Mouse (Mus musculus): ENCODE data around the gene Erlin1. TPM values are rescaled to one million over a fixed set of nuclear protein-coding genes. Genes with fewer than 3 reads are reported as not detected.

Erlin1 gene
- polyA plus RNA-seq, 1 experiment, result 14.8 TPM

DNA sequence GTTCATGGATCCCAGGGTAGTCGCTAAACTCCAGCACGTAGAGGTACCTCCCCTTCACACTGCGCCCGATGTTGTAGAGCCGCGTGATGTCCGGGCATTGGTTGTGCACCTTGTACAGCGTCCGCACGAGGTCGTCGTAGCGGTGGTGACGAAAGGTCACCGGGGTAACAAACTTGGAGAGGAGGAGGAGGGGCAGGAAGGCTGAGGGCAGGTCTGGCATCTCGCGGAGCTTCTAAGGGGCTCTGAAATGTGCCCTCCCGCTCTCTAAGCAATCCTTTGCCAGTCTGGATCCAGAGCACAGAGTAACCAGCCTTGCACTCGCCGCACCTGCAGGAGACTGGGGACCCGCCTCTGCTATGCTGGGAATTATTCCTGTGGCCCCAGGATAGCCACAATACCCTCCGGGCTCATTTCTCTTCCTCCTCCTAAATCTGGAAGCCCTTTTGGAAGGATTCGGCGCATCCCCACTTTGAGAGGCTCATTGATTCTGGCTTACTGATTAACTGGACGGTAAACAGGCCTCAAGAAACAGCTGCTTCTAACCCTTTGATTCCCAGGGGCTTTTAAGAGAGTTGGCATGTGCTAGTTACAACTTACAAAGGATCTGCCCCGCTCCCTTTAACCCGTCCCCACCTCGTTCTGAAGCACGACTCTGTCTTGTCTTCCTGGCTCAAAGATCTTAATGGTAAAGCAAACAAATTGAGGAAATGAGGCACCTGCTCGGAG lies 83.4 kb downstream of the Erlin1 start, which contains the start of gene Cpn1:
Gene Cpn1 (minus strand): TSS at position 488 of the 726 bp plus-strand sequence.
- Histone ChIP-seq H3ac (ENCODE audit: control insufficient read depth, insufficient read length, low read depth) (no peak within 1 kb of the TSS), H3K27me3 (ENCODE audit: control insufficient read depth, insufficient read depth, insufficient read length) (peaks cover 26% of the 10 kb centered on the region), H3K79me3 (ENCODE audit: low read depth) (no peaks in the 10 kb centered on the region), H3K4me3 (ENCODE audit: insufficient read depth, poor library complexity, severe bottlenecking) (no peak within 1 kb of the TSS), H3K36me3 (ENCODE audit: control insufficient read depth, insufficient read depth) (no peaks in the 10 kb centered on the region), H3K79me2 (ENCODE audit: control insufficient read depth, insufficient read depth) (no peaks in the 10 kb centered on the region)
- TF ChIP-seq FOSL1 (IDR thresholded peaks at IDR 0.05; ENCODE audit: insufficient read depth, low read length, poor library complexity, severe bottlenecking) (no peak), MAX (IDR thresholded peaks at IDR 0.05) (no peak), CTCF (IDR thresholded peaks at IDR 0.05; ENCODE audit: control insufficient read depth, insufficient read depth, insufficient read length) (no peak), CEBPB (IDR thresholded peaks at IDR 0.05; ENCODE audit: low read depth) (no peak), USF1 (IDR thresholded peaks at IDR 0.05; ENCODE audit: low read depth) (no peak), MYOD1 (IDR thresholded peaks at IDR 0.05; ENCODE audit: control insufficient read depth, insufficient read length, low read depth) (no peak)

Other genes with a start within 250 kb of the Erlin1 start
- gene Dnmbp, start 129.6 kb downstream of the Erlin1 start, polyA plus RNA-seq (2012; fragmentation: generic; extraction: Trizol), result 8.5 TPM
- gene Cpn1, start 83.2 kb downstream of the Erlin1 start, polyA plus RNA-seq (2012; fragmentation: generic; extraction: Trizol), result 0.09 TPM
- not detected for gene Cyp2c23, start 40.6 kb downstream of the Erlin1 start, polyA plus RNA-seq (2012; fragmentation: generic; extraction: Trizol)
- gene Chuk, start 37.7 kb upstream of the Erlin1 start, polyA plus RNA-seq (2012; fragmentation: generic; extraction: Trizol), result 9.7 TPM
- 16.5 TPM for gene Cwf19l1, start 66.1 kb upstream of the Erlin1 start, polyA plus RNA-seq (2012; fragmentation: generic; extraction: Trizol)
- gene Bloc1s2, start 76.7 kb upstream of the Erlin1 start, polyA plus RNA-seq (2012; fragmentation: generic; extraction: Trizol), result 70.4 TPM
- gene Pkd2l1, start 122.7 kb upstream of the Erlin1 start, polyA plus RNA-seq (2012; fragmentation: generic; extraction: Trizol), result not detected
- 0.06 TPM for gene Scd3, start 133.5 kb upstream of the Erlin1 start, polyA plus RNA-seq (2012; fragmentation: generic; extraction: Trizol)
- gene Scd2, start 223.9 kb upstream of the Erlin1 start, polyA plus RNA-seq (2012; fragmentation: generic; extraction: Trizol), result 144 TPM